Comparison of ENCODE assay signal across 1 mouse cellular context in the genomic region with DNA sequence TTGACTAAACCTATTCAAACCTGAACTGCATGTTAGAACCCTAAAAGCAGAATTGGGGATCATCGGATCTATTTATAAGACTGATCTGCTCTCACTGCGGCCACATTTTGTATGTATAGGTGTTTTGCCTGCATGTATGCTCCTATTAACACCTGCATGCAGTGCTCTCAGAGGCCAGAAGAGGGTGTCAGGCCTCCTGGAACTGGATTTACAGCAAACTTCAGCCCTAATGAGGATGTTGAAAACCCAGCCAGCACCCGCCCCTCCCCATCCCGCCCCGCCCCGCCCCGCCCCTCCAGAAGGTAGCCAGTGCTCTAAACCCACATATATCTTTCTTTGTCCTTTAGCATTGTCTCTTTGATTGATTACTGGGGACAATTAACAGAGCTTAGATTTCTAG.
A peak's percentile ranks its signal among the peaks of the same experiment; 100 is the strongest.
TF ChIP-seq lines count a peak whose summit lies in the region.

No protein-coding gene starts in this region.

TF ChIP-seq in MEL, 35 proteins besides CTCF, POLR2A, EP300 and RAD21 (continued from another document):
- TF ChIP-seq MYB (IDR thresholded peaks at IDR 0.05; ENCODE audit: low read depth, low read length) (no peak), SIN3A (IDR thresholded peaks at IDR 0.05; ENCODE audit: low read length) (peak; percentile 45; the same call in 1 of the 2 replicates), HCFC1 (IDR thresholded peaks at IDR 0.05; ENCODE audit: low read depth, low read length) (0 out of 2 replicates have a peak, but pooled peaks have one; percentile 44)
